Comparison of ENCODE assay signal across 14 mouse cellular contexts in the genomic region with DNA sequence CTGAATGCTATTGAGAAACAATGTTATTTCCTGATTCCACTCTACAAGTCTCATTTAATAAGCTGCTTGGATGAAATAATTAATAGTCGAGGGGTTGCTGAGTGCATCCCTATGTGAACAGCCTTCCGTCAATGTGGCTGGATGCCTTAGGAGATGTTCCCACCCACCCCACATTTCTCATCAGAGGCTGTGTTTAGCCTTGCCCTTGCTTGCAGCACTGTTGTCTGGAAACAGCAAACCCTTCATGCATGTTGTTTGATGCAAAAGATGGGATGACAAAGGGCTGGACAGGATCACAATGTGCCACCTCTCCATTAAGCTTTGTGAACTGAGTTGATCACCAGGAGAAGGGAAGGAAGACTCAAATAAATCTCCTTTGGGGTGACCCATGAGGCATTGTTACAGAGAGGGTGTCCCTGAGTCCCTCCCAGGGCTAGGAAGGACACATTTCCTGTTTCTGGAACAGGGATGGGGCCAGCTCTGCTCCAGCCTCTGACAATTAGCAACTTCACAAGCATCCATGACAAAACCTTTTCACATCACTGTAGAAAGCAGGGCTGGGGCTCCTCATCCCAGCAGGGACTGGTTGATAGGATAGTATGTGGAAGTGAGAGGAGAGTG.
DNase-seq lines count a peak whose midpoint lies in the region; ATAC-seq lines count a peak whose summit lies in the region.
"Had no signal": no experiment of that assay in that cellular context is flagged by ENCODE, and none has a peak within 500 bp of the region (broad histone marks: within the 10 kb centered on the region; RNA-seq: fewer than 3 reads in every experiment).

No protein-coding gene starts in this region.

- peak; percentile 24 for DNase-seq in adrenal gland, postnatal 14 days
- no peak for DNase-seq in adrenal gland, postnatal 25 days
- peak; percentile 43 for DNase-seq in kidney, adult 18-20 months
- DNase-seq in kidney, postnatal 10 days: peak; percentile 54
- peak; percentile 21 for DNase-seq in lung, postnatal 14 days
- DNase-seq in embryo, embryonic 10.5 days (ENCODE audit: low spot score): no peak
- DNase-seq in left cerebral cortex, adult 9 months (ENCODE audit: low spot score in 2 of 2): no peak
- DNase-seq: cerebellum, postnatal 25 days; gastrocnemius, postnatal 25 days; heart, postnatal 4 days; liver, postnatal 0 days; thymus, postnatal 4 days had no signal

- ATAC-seq in granulocyte monocyte progenitor cell, adult 5-6 weeks (replicated peaks; ENCODE audit: poor library complexity, severe bottlenecking): no peak
- ATAC-seq: liver, postnatal 0 days; Patski had no signal

Comparison
In these comparisons a context has a peak if more than half of its experiments do, and no peak if none do; other contexts are left out.
1. DNase-seq: peak in adrenal gland, postnatal 14 days (single experiment), kidney, adult 18-20 months (single experiment), kidney, postnatal 10 days (single experiment) and lung, postnatal 14 days (single experiment); none in adrenal gland, postnatal 25 days (single experiment), embryo, embryonic 10.5 days (single experiment) and left cerebral cortex, adult 9 months (0 of 2).